Mouse (Mus musculus) forebrain, embryonic 11.5 days (tissue): ENCODE data around the gene Gsdma. TPM values are rescaled to one million over a fixed set of nuclear protein-coding genes. Genes with fewer than 3 reads are reported as not detected.
"Not testable (repeated sequence)": the region's sequence is repeated elsewhere in the genome, so short reads cannot be mapped to it uniquely, and the experiment has no call there.

Experiments used
- ATAC-seq: fragments of 200-750 bp; cut with Nextera tagmentation; replicated peaks from 2 replicates; pipeline ENCODE4 v1.8.0; 2017; ENCODE audit warnings: moderate TSS enrichment; ENCODE audit not compliant: low FRiP score
- DNase-seq: peaks from one replicate; pipeline ENCODE4 v3.0.0-alpha.2; 2017; ENCODE audit warnings: low spot score
- H3K27ac ChIP-seq: fragments of 300-500 bp; sonication (generic); 2 replicates; pipeline ENCODE4 v1.5.1; 2014; ENCODE audit warnings: low read depth, low read length
- H3K27me3 ChIP-seq: fragments of 300-500 bp; sonication (generic); 2 replicates; pipeline ENCODE4 v1.6.1; 2014; ENCODE audit warnings: mild to moderate bottlenecking, low read length, mixed read lengths; ENCODE audit not compliant: control insufficient read depth, insufficient read depth
- H3K36me3 ChIP-seq: fragments of 300-500 bp; sonication (generic); 2 replicates; pipeline ENCODE4 v1.6.1; 2014; ENCODE audit warnings: mild to moderate bottlenecking, low read length, moderate library complexity, mixed read lengths; ENCODE audit not compliant: control insufficient read depth, insufficient read depth
- H3K4me1 ChIP-seq: fragments of 300-500 bp; sonication (generic); replicated peaks from 2 replicates; pipeline ENCODE4 v1.6.1; 2014; ENCODE audit warnings: low read length, mixed read lengths; ENCODE audit not compliant: control insufficient read depth, insufficient read depth
- H3K4me2 ChIP-seq: fragments of 300-500 bp; sonication (generic); 2 replicates; pipeline ENCODE4 v1.6.1; 2014; ENCODE audit warnings: low read depth, mild to moderate bottlenecking, low read length, moderate library complexity, mixed read lengths; ENCODE audit not compliant: severe bottlenecking
- H3K4me3 ChIP-seq: fragments of 300-500 bp; sonication (generic); 2 replicates; pipeline ENCODE4 v1.5.1; 2014; ENCODE audit warnings: low read depth, low read length
- H3K9ac ChIP-seq: fragments of 300-500 bp; sonication (generic); 2 replicates; pipeline ENCODE4 v1.6.1; 2014; ENCODE audit warnings: low read length
- H3K9me3 ChIP-seq: fragments of 300-500 bp; sonication (generic); 2 replicates; pipeline ENCODE4 v1.6.1; 2016; ENCODE audit warnings: low read length, mixed read lengths; ENCODE audit not compliant: control insufficient read depth
- WGBS: fragments of 180-500 bp; shearing (Covaris S2); extraction: QIAGEN DNeasy Blood & Tissue Kit; methylation state at CpG from one replicate; pipeline ENCODE4 v1.1.7; 2014; 5-methylcytosine and 5-hydroxymethylcytosine counted together
- polyA plus RNA-seq: library from polyadenylated mRNA; unstranded; fragments of >200 nt; fragmentation: Nextera tagmentation; extraction: Ambion mirVana; gene quantifications from 2 replicates; pipeline ENCODE4 v1.2.1, GENCODE M21; 2014

Gsdma gene
- polyA plus RNA-seq, 1 experiment from 2014 or later: not detected

DNA sequence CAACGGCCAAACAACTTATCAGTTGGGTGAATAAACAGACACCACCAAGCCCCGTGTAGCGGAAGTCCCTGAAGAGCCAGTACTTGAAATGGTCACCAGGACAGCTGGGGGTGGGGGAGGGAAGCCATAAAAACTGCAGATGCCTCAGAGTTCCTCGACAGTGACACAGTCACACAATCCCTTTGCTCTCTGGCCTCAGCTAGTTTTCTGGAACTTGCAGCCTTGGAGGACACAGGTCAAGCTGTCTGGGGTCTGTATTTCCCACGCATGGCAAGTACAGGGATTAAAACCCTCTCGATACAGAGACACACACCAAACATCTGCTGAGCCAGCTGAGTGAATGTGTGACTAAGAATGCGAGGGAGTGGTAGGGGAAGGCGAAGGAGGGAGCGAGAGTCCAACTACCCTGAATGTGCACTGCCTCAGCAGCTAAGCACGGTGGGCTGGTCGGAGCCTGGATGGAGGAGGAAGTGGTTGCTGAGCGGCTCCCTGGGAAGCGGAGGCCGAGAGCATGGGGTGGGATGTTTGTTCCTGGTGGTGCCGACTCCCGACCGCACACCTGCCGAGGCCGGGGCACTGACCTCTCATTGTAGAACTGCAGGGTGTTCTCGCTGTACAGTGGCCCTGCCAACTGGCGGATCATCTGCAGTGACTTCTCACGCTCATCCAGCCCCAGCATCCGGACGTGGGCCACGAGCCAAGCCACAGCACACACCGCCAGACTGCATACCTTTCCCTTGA is 45.0 kb downstream of the Gsdma start:
- H3K4me3 ChIP-seq: no peak overlapping the region
- ATAC-seq: no peak
- H3K9me3 ChIP-seq: no peaks in the 10 kb centered on the region
- DNase-seq: no peak
- no peak overlapping the region for H3K27ac ChIP-seq
- WGBS: 93% methylated on average over 26 of the region's 26 CpGs
- H3K4me1 ChIP-seq: no peaks in the 10 kb centered on the region
- H3K9ac ChIP-seq: no peak overlapping the region
- no peaks in the 10 kb centered on the region for H3K27me3 ChIP-seq
- H3K4me2 ChIP-seq: no peak overlapping the region
- peaks cover 8% of the 10 kb centered on the region for H3K36me3 ChIP-seq

- Histone ChIP-seq H3K4me3 (no peak overlapping the region), H3K4me2 (no peak overlapping the region), H3K9ac (no peak overlapping the region), H3K27me3 (no peaks in the 10 kb centered on the region), H3K36me3 (peaks cover 8% of the 10 kb centered on the region), H3K27ac (no peak overlapping the region), H3K4me1 (no peaks in the 10 kb centered on the region), H3K9me3 (no peaks in the 10 kb centered on the region)
- ATAC-seq (no peak), DNase-seq (peak; percentile 92)
- 56% methylated on average over 12 of the region's 12 CpGs for WGBS
Observed at GRCm38 (mm10) chr11:98710416-98711045, 46.4 kb downstream of the Gsdma start.

DNA sequence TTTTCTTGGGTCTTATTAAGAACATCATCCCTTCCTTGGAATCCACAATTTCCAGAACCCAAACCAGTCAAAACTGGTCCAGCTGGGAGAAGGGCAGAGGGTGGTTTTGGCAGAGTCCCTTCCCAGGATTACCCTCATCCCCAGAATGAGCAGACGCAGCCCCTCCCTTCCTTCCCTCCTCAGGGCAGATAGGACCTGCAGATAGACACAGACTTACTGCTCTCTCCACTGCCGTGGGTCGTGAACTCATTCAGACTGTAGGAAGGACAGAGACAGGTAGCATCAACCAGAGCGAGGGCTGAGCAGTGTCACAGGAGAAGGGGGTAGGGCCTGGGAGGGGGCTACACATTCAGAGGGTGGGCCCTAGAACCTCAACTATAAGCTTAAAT is 46.9 kb downstream of the Gsdma start:
- no peaks in the 10 kb centered on the region for H3K4me1 ChIP-seq
- no peaks in the 10 kb centered on the region for H3K9me3 ChIP-seq
- H3K27me3 ChIP-seq: no peaks in the 10 kb centered on the region
- no peak overlapping the region for H3K9ac ChIP-seq
- ATAC-seq: no peak
- H3K36me3 ChIP-seq: peaks cover 4% of the 10 kb centered on the region
- no peak overlapping the region for H3K27ac ChIP-seq
- WGBS: 90% methylated on average over 4 of the region's 4 CpGs
- no peak overlapping the region for H3K4me2 ChIP-seq
- no peak for DNase-seq
- no peak overlapping the region for H3K4me3 ChIP-seq

DNA sequence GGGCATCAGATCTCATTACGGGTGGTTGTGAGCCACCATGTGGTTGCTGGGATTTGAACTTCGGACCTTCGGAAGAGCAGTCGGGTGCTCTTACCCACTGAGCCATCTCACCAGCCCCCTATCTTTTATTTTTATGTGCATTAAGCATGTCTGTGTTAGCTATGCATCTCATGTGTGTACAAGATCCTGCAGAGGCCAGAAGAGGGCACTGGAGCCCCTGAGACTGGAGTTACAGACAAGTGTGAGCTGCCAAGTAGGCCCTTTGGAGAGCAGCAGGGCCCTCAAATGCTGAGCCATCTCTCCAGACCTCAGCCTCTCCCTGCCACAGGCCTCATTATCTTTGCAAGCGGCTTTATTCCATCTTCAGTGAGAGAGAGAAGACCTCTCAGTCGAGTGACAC is 47.9 kb downstream of the Gsdma start:
- not testable (repeated sequence) for H3K27ac ChIP-seq, H3K9ac ChIP-seq, ATAC-seq, H3K4me2 ChIP-seq, H3K27me3 ChIP-seq, H3K4me1 ChIP-seq, DNase-seq, H3K4me3 ChIP-seq, H3K36me3 ChIP-seq, H3K9me3 ChIP-seq
- WGBS: 93% methylated on average over 5 of the region's 6 CpGs

DNA sequence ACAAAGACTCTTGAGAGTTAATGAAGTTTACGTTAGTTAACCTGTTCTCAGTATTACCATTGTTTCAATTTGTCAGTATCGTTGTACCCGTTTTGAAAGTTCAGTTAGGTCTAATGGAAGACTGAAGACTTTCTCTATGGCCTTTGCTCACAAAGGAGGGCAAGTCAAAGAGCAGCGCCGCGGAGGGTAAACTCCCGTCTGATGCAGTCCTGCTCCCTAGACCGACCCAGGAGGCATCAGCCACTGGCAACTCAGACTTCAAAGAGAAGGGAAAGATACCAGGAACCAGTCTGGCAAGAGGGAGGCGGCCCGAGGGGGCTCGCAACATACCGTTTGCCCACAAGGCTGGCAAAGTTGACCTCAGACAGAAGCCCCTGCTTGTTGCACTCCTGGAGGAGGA is 49.6 kb downstream of the Gsdma start:
- Histone ChIP-seq H3K27me3 (no peaks in the 10 kb centered on the region), H3K9ac (no peak overlapping the region), H3K9me3 (no peaks in the 10 kb centered on the region), H3K4me1 (no peaks in the 10 kb centered on the region), H3K4me3 (no peak overlapping the region), H3K36me3 (no peaks in the 10 kb centered on the region; the same call in 1 of the 2 replicates), H3K4me2 (no peak overlapping the region), H3K27ac (no peak overlapping the region)
- DNase-seq: no peak
- WGBS: 87% methylated on average over 12 of the region's 12 CpGs
- ATAC-seq: no peak

- no peak for ATAC-seq
- H3K4me1 ChIP-seq: no peaks in the 10 kb centered on the region
Observed at GRCm38 (mm10) chr11:98715946-98716345, 51.8 kb downstream of the Gsdma start.

DNA sequence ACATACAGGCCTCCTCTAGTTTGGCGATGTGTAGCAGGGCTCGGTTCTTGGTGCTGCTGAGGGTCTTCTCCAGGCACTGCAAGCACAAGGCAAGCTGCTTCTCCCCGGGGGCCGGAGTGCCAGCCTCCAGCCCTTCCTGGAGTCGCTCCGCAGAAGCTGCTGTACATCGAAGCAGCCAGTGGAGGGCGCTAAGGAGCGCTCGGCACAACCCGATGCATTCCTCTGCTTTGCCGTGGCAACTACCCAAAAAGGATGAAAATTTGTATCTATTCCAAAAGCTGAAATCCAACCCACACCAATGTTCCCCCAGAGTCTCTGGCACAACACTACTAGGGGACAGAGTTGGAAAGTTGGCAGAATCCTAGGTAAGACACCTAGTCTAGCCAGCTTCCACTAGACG is 53.8 kb downstream of the Gsdma start:
- Histone ChIP-seq H3K4me3 (no peak overlapping the region), H3K27me3 (no peaks in the 10 kb centered on the region), H3K36me3 (no peaks in the 10 kb centered on the region; the same call in 1 of the 2 replicates), H3K4me2 (no peak overlapping the region), H3K9ac (no peak overlapping the region), H3K9me3 (no peaks in the 10 kb centered on the region), H3K4me1 (no peaks in the 10 kb centered on the region), H3K27ac (no peak overlapping the region)
- DNase-seq (peak; percentile 84), ATAC-seq (no peak)
- whole genome bisulfite sequencing: 21% methylated on average over 13 of the region's 13 CpGs

More at GRCm38 (mm10) chr11:98715946-98716345, 51.8 kb downstream of the Gsdma start:
- Histone ChIP-seq H3K4me2 (no peak overlapping the region), H3K9me3 (no peaks in the 10 kb centered on the region), H3K27me3 (no peaks in the 10 kb centered on the region), H3K9ac (no peak overlapping the region), H3K4me3 (no peak overlapping the region), H3K36me3 (no peaks in the 10 kb centered on the region; the same call in 1 of the 2 replicates), H3K27ac (no peak overlapping the region)
- DNase-seq: no peak
- WGBS: 94% methylated on average over 9 of the region's 9 CpGs

GRCm38 (mm10) chr11:98720756-98721155 is 56.6 kb downstream of the Gsdma start:
- Histone ChIP-seq H3K27ac (no peak overlapping the region), H3K9me3 (no peaks in the 10 kb centered on the region), H3K27me3 (no peaks in the 10 kb centered on the region), H3K36me3 (no peaks in the 10 kb centered on the region; the same call in 1 of the 2 replicates), H3K9ac (no peak overlapping the region), H3K4me2 (no peak overlapping the region), H3K4me1 (no peaks in the 10 kb centered on the region), H3K4me3 (no peak overlapping the region)
- ATAC-seq: no peak
- DNase-seq: no peak
- whole genome bisulfite sequencing: 76% methylated on average over 2 of the region's 2 CpGs
